Comparison of ENCODE assay signal across 26 mouse cellular contexts in genomic region chr16:8520525-8520924, GRCm38 (mm10). TPM values are rescaled to one million over a fixed set of nuclear protein-coding genes. Genes with fewer than 3 reads are reported as not detected.
DNase-seq lines count a peak whose midpoint lies in the region; ATAC-seq and TF ChIP-seq lines count a peak whose summit lies in the region.
"Had no signal": no experiment of that assay in that cellular context is flagged by ENCODE, and none has a peak within 500 bp of the region (broad histone marks: within the 10 kb centered on the region; RNA-seq: fewer than 3 reads in every experiment).

No protein-coding gene starts in this region.

- H3K36me3 ChIP-seq in liver, embryonic 15.5 days (replicated peaks), result no peaks in the 10 kb centered on the region
- no peaks in the 10 kb centered on the region; the same call in 1 of the 2 replicates for H3K36me3 ChIP-seq in liver, postnatal 0 days (replicated peaks; ENCODE audit: insufficient read depth, low read length)
- H3K36me3 ChIP-seq in liver, embryonic 12.5 days, result peaks cover 3% of the 10 kb centered on the region; the same call in 1 of the 2 replicates
- H3K36me3 ChIP-seq: embryonic facial prominence, embryonic 13.5 days; embryonic facial prominence, embryonic 15.5 days; forebrain, embryonic 10.5 days; forebrain, embryonic 12.5 days; G1E had no signal

- ATAC-seq in liver, embryonic 15.5 days (ENCODE audit: insufficient read depth), result peak; percentile 31; the same call in 1 of the 2 replicates
- peak; percentile 55 for ATAC-seq in liver, postnatal 0 days
- ATAC-seq in liver, embryonic 12.5 days, result no peak
- ATAC-seq: CD4-positive, CD25-positive, alpha-beta regulatory T cell, adult 4 months; forebrain, embryonic 14.5 days; forebrain, embryonic 16.5 days had no signal

- H3K27me3 ChIP-seq in liver, embryonic 15.5 days, result no peaks in the 10 kb centered on the region
- no peaks in the 10 kb centered on the region for H3K27me3 ChIP-seq in liver, postnatal 0 days (ENCODE audit: insufficient read depth, low read length)
- H3K27me3 ChIP-seq in liver, embryonic 12.5 days (replicated peaks), result no peaks in the 10 kb centered on the region; the same call in 1 of the 2 replicates
- H3K27me3 ChIP-seq: embryonic facial prominence, embryonic 13.5 days; embryonic facial prominence, embryonic 15.5 days had no signal

- no peak overlapping the region for H3K4me2 ChIP-seq in liver, embryonic 15.5 days
- H3K4me2 ChIP-seq in liver, postnatal 0 days (ENCODE audit: low read depth, low read length), result no peak overlapping the region; the same call in 1 of the 2 replicates
- no peak overlapping the region for H3K4me2 ChIP-seq in liver, embryonic 12.5 days
- H3K4me2 ChIP-seq: embryonic facial prominence, embryonic 13.5 days; embryonic facial prominence, embryonic 15.5 days; forebrain, embryonic 12.5 days had no signal

- no peak overlapping the region for H3K9ac ChIP-seq in liver, embryonic 15.5 days
- no peak overlapping the region for H3K9ac ChIP-seq in liver, postnatal 0 days (replicated peaks)
- H3K9ac ChIP-seq in liver, embryonic 12.5 days, result no peak overlapping the region
- H3K9ac ChIP-seq: embryonic facial prominence, embryonic 13.5 days; embryonic facial prominence, embryonic 15.5 days; forebrain, embryonic 12.5 days had no signal

- no peak for TF ChIP-seq CTCF in liver, postnatal 0 days (IDR thresholded peaks at IDR 0.05; ENCODE audit: low read depth)

- TF ChIP-seq EP300 in liver, postnatal 0 days (IDR thresholded peaks at IDR 0.05; ENCODE audit: low read depth), result no peak

- 59% methylated on average over 5 of the region's 5 CpGs for WGBS in liver, embryonic 15.5 days (ENCODE audit: insufficient replicate concordance)
- 53% methylated on average over 5 of the region's 5 CpGs for WGBS in liver, postnatal 0 days (ENCODE audit: insufficient replicate concordance)
- 73% methylated on average over 5 of the region's 5 CpGs for WGBS in liver, embryonic 12.5 days (ENCODE audit: insufficient replicate concordance)

- H3K4me3 ChIP-seq in liver, embryonic 15.5 days (replicated peaks), result no peak overlapping the region
- H3K4me3 ChIP-seq in liver, postnatal 0 days (ENCODE audit: low read depth, low read length), result no peak overlapping the region
- H3K4me3 ChIP-seq in liver, embryonic 12.5 days, result no peak overlapping the region
- H3K4me3 ChIP-seq: embryonic facial prominence, embryonic 13.5 days; embryonic facial prominence, embryonic 15.5 days; erythroblast, embryonic 14.5 days; forebrain, embryonic 10.5 days; forebrain, embryonic 12.5 days had no signal

- H3K27ac ChIP-seq in liver, embryonic 15.5 days (replicated peaks), result no peak overlapping the region
- peak overlapping the region; percentile 58 for H3K27ac ChIP-seq in liver, postnatal 0 days (ENCODE audit: low read depth)
- no peak overlapping the region for H3K27ac ChIP-seq in liver, embryonic 12.5 days
- H3K27ac ChIP-seq: embryonic facial prominence, embryonic 13.5 days; embryonic facial prominence, embryonic 15.5 days; forebrain, embryonic 10.5 days; forebrain, embryonic 12.5 days had no signal

- H3K9me3 ChIP-seq in liver, embryonic 15.5 days (replicated peaks), result no peaks in the 10 kb centered on the region
- no peaks in the 10 kb centered on the region for H3K9me3 ChIP-seq in liver, postnatal 0 days (ENCODE audit: low read length)
- no peaks in the 10 kb centered on the region for H3K9me3 ChIP-seq in liver, embryonic 12.5 days (replicated peaks)
- H3K9me3 ChIP-seq: embryonic facial prominence, embryonic 13.5 days; embryonic facial prominence, embryonic 15.5 days; forebrain, embryonic 10.5 days; forebrain, embryonic 12.5 days; G1E had no signal

- peaks cover 25% of the 10 kb centered on the region for H3K4me1 ChIP-seq in liver, embryonic 15.5 days (replicated peaks)
- H3K4me1 ChIP-seq in liver, postnatal 0 days (ENCODE audit: insufficient read depth), result peaks cover 16% of the 10 kb centered on the region
- H3K4me1 ChIP-seq in liver, embryonic 12.5 days, result peaks cover 6% of the 10 kb centered on the region; the same call in 1 of the 2 replicates

- DNase-seq in liver, result no peak
- no peak for DNase-seq in liver, postnatal 0 days
- peak; percentile 45 for DNase-seq in Muller cell, postnatal 12 days (ENCODE audit: inconsistent ontology term)
- no peak for DNase-seq in lung, postnatal 10 days
- DNase-seq: adrenal gland, adult 2 months; adrenal gland, postnatal 10 days; adrenal gland, postnatal 25 days; B cell, adult 2 months; cerebellum, adult 11 months; cerebellum, adult 18-20 months; cerebellum, adult 8-10 months; cerebellum, adult 9-11 months; cerebellum, postnatal 14 days; cerebellum, postnatal 36 days; embryo, embryonic 11 days had no signal

RNA-seq across cellular contexts. Expression of gene Abat, which starts 7.3 kb away (rescaled TPM):
- 30.2 and 34.8 TPM in 2 replicates for polyA plus RNA-seq in liver, embryonic 15.5 days (2015; fragmentation: Nextera tagmentation; extraction: Ambion mirVana)
- polyA plus RNA-seq in liver, postnatal 0 days (2015; fragmentation: Nextera tagmentation; extraction: Ambion mirVana), result 37.8 and 39.1 TPM in 2 replicates
- polyA plus RNA-seq in liver, embryonic 12.5 days (2016; fragmentation: Nextera tagmentation; extraction: Ambion mirVana), result 19.6 and 20.1 TPM in 2 replicates
- polyA plus RNA-seq: G1E had no signal

RNA-seq across cellular contexts. Expression of gene Mettl22, which starts 49.9 kb away (rescaled TPM):
- 7.3 and 7.7 TPM in 2 replicates for polyA plus RNA-seq in liver, embryonic 15.5 days (2015; fragmentation: Nextera tagmentation; extraction: Ambion mirVana)
- 6.6 and 6.7 TPM in 2 replicates for polyA plus RNA-seq in liver, postnatal 0 days (2015; fragmentation: Nextera tagmentation; extraction: Ambion mirVana)
- 9.7 and 10.7 TPM in 2 replicates for polyA plus RNA-seq in liver, embryonic 12.5 days (2016; fragmentation: Nextera tagmentation; extraction: Ambion mirVana)
